Mouse (Mus musculus) stomach, embryonic 16.5 days (tissue): ENCODE results near the gene Lrrfip2. TPM values are rescaled to one million over a fixed set of nuclear protein-coding genes. Genes with fewer than 3 reads are reported as not detected.

Experiments
- ATAC-seq: fragments of 200-750 bp; cut with Nextera tagmentation; 2 replicates; pipeline ENCODE4 v1.8.0; 2017; ENCODE audit warnings: moderate number of reproducible peaks, moderate TSS enrichment; ENCODE audit not compliant: insufficient read depth, low FRiP score
- H3K27ac ChIP-seq: fragments of 300-500 bp; sonication (generic); 2 replicates; pipeline ENCODE4 v1.5.1; 2014; ENCODE audit warnings: low read length
- H3K27me3 ChIP-seq: fragments of 300-500 bp; sonication (generic); 2 replicates; pipeline ENCODE4 v1.6.1; 2014; ENCODE audit warnings: low read length, control low read depth, mixed read lengths; ENCODE audit not compliant: control insufficient read depth, insufficient read depth
- H3K36me3 ChIP-seq: fragments of 300-500 bp; sonication (generic); 2 replicates; pipeline ENCODE4 v1.6.1; 2014; ENCODE audit warnings: low read length; ENCODE audit not compliant: control insufficient read depth, insufficient read depth
- H3K4me1 ChIP-seq: fragments of 300-500 bp; sonication (generic); 2 replicates; pipeline ENCODE4 v1.6.1; 2014; ENCODE audit warnings: low read length, control low read depth, mixed read lengths; ENCODE audit not compliant: control insufficient read depth, insufficient read depth
- H3K4me2 ChIP-seq: fragments of 300-500 bp; sonication (generic); 2 replicates; pipeline ENCODE4 v1.6.1; 2014; ENCODE audit warnings: low read depth, low read length, mixed read lengths
- H3K4me3 ChIP-seq: fragments of 300-500 bp; sonication (generic); replicated peaks from 2 replicates; pipeline ENCODE4 v1.5.1; 2014; ENCODE audit warnings: mild to moderate bottlenecking, low read length
- H3K9ac ChIP-seq: fragments of 300-500 bp; sonication (generic); 2 replicates; pipeline ENCODE4 v1.6.1; 2014; ENCODE audit warnings: low read length
- H3K9me3 ChIP-seq: fragments of 300-500 bp; sonication (generic); replicated peaks from 2 replicates; pipeline ENCODE4 v1.6.1; 2016; ENCODE audit warnings: low read length, control low read depth; ENCODE audit not compliant: control insufficient read depth
- WGBS: fragments of 180-500 bp; shearing (Covaris S2); extraction: QIAGEN DNeasy Blood & Tissue Kit; methylation state at CpG from one replicate; pipeline ENCODE4 v1.1.7; 2014; 5-methylcytosine and 5-hydroxymethylcytosine counted together
- polyA plus RNA-seq: library from polyadenylated mRNA; unstranded; fragments of >200 nt; fragmentation: Nextera tagmentation; extraction: Ambion mirVana; gene quantifications from 2 replicates; pipeline ENCODE4 v1.2.1, GENCODE M21; 2015

The Lrrfip2 gene
- polyA plus RNA-seq, 1 experiment from 2014 or later, result 34.9 TPM

- WGBS, result 80% methylated on average over 14 of the region's 14 CpGs
- no peak for ATAC-seq
- no peaks in the 10 kb centered on the region for H3K9me3 ChIP-seq
Observed at GRCm38 (mm10) chr9:111161213-111161612, 43.8 kb downstream of the Lrrfip2 start.

GRCm38 (mm10) chr9:111166612-111167011 lies 49.2 kb downstream of the Lrrfip2 start:
- no peak overlapping the region for H3K27ac ChIP-seq
- no peak for ATAC-seq
- H3K9ac ChIP-seq, result no peak overlapping the region
- no peaks in the 10 kb centered on the region for H3K9me3 ChIP-seq
- no peak overlapping the region for H3K4me3 ChIP-seq
- WGBS, result 42% methylated on average over 4 of the region's 4 CpGs
- peaks cover 8% of the 10 kb centered on the region; the same call in 1 of the 2 replicates for H3K36me3 ChIP-seq
- H3K27me3 ChIP-seq, result no peaks in the 10 kb centered on the region
- peaks cover 4% of the 10 kb centered on the region; the same call in 1 of the 2 replicates for H3K4me1 ChIP-seq
- H3K4me2 ChIP-seq, result no peak overlapping the region

More at GRCm38 (mm10) chr9:111161213-111161612, 43.8 kb downstream of the Lrrfip2 start:
- Histone ChIP-seq H3K4me2 (no peak overlapping the region), H3K4me1 (peaks cover 3% of the 10 kb centered on the region; the same call in 1 of the 2 replicates), H3K36me3 (peaks cover 8% of the 10 kb centered on the region; the same call in 1 of the 2 replicates), H3K27ac (no peak overlapping the region), H3K27me3 (no peaks in the 10 kb centered on the region), H3K9ac (no peak overlapping the region), H3K4me3 (no peak overlapping the region)

GRCm38 (mm10) chr9:111170430-111170829 lies 53.0 kb downstream of the Lrrfip2 start:
- no peak for ATAC-seq
- 30% methylated on average over 3 of the region's 3 CpGs for WGBS

GRCm38 (mm10) chr9:111174071-111174470 lies 56.7 kb downstream of the Lrrfip2 start:
- no peaks in the 10 kb centered on the region for H3K9me3 ChIP-seq
- H3K4me3 ChIP-seq, result no peak overlapping the region
- H3K27me3 ChIP-seq, result no peaks in the 10 kb centered on the region
- ATAC-seq, result no peak
- no peaks in the 10 kb centered on the region for H3K4me1 ChIP-seq
- no peaks in the 10 kb centered on the region for H3K36me3 ChIP-seq
- no peak overlapping the region for H3K27ac ChIP-seq
- H3K4me2 ChIP-seq, result no peak overlapping the region
- H3K9ac ChIP-seq, result no peak overlapping the region
- 35% methylated on average over 5 of the region's 5 CpGs for WGBS

More at GRCm38 (mm10) chr9:111170430-111170829, 53.0 kb downstream of the Lrrfip2 start:
- Histone ChIP-seq H3K36me3 (no peaks in the 10 kb centered on the region), H3K27me3 (no peaks in the 10 kb centered on the region), H3K4me1 (peaks cover 4% of the 10 kb centered on the region; the same call in 1 of the 2 replicates), H3K9ac (no peak overlapping the region), H3K9me3 (no peaks in the 10 kb centered on the region), H3K27ac (no peak overlapping the region), H3K4me2 (no peak overlapping the region), H3K4me3 (no peak overlapping the region)

- H3K4me3 ChIP-seq, result no peak overlapping the region
- H3K4me2 ChIP-seq, result no peak overlapping the region
- no peaks in the 10 kb centered on the region for H3K27me3 ChIP-seq
- no peaks in the 10 kb centered on the region for H3K4me1 ChIP-seq
- no peaks in the 10 kb centered on the region for H3K9me3 ChIP-seq
- no peak for ATAC-seq
- H3K36me3 ChIP-seq, result no peaks in the 10 kb centered on the region
- 83% methylated on average over 5 of the region's 5 CpGs for WGBS
- no peak overlapping the region for H3K9ac ChIP-seq
- no peak overlapping the region for H3K27ac ChIP-seq
Observed at GRCm38 (mm10) chr9:111178971-111179370, 61.6 kb downstream of the Lrrfip2 start.

- H3K27me3 ChIP-seq, result no peaks in the 10 kb centered on the region
- no peak overlapping the region for H3K9ac ChIP-seq
- no peaks in the 10 kb centered on the region for H3K4me1 ChIP-seq
- ATAC-seq, result no peak
- no peak overlapping the region for H3K27ac ChIP-seq
- no peaks in the 10 kb centered on the region for H3K9me3 ChIP-seq
- no peaks in the 10 kb centered on the region for H3K36me3 ChIP-seq
- 53% methylated on average over 3 of the region's 3 CpGs for WGBS
- H3K4me3 ChIP-seq, result no peak overlapping the region
- H3K4me2 ChIP-seq, result no peak overlapping the region
Observed at GRCm38 (mm10) chr9:111182176-111182575, 64.8 kb downstream of the Lrrfip2 start.

- WGBS, result 58% methylated on average over 4 of the region's 4 CpGs
- H3K27me3 ChIP-seq, result no peaks in the 10 kb centered on the region
- H3K27ac ChIP-seq, result no peak overlapping the region
Observed at GRCm38 (mm10) chr9:111184929-111185328, 67.5 kb downstream of the Lrrfip2 start.

GRCm38 (mm10) chr9:111186861-111187260 lies 69.5 kb downstream of the Lrrfip2 start:
- no peaks in the 10 kb centered on the region for H3K27me3 ChIP-seq
- no peak for ATAC-seq
- H3K9ac ChIP-seq, result no peak overlapping the region
- no peaks in the 10 kb centered on the region; the same call in 1 of the 2 replicates for H3K36me3 ChIP-seq
- H3K4me2 ChIP-seq, result no peak overlapping the region
- H3K4me1 ChIP-seq, result no peaks in the 10 kb centered on the region
- no peak overlapping the region for H3K27ac ChIP-seq
- no peak overlapping the region for H3K4me3 ChIP-seq
- no peaks in the 10 kb centered on the region for H3K9me3 ChIP-seq
- WGBS, result 84% methylated on average over 6 of the region's 6 CpGs

More at GRCm38 (mm10) chr9:111184929-111185328, 67.5 kb downstream of the Lrrfip2 start:
- ATAC-seq, result no peak
- Histone ChIP-seq H3K9ac (no peak overlapping the region), H3K4me1 (no peaks in the 10 kb centered on the region), H3K9me3 (no peaks in the 10 kb centered on the region), H3K4me2 (no peak overlapping the region), H3K36me3 (no peaks in the 10 kb centered on the region; the same call in 1 of the 2 replicates), H3K4me3 (no peak overlapping the region)

GRCm38 (mm10) chr9:111188731-111189130 lies 71.3 kb downstream of the Lrrfip2 start:
- no peak for ATAC-seq
- H3K27me3 ChIP-seq, result no peaks in the 10 kb centered on the region
- 57% methylated on average over 7 of the region's 7 CpGs for WGBS
- H3K4me3 ChIP-seq, result no peak overlapping the region
- no peak overlapping the region for H3K9ac ChIP-seq
- no peak overlapping the region for H3K27ac ChIP-seq
- no peak overlapping the region for H3K4me2 ChIP-seq
- H3K4me1 ChIP-seq, result no peaks in the 10 kb centered on the region
- H3K9me3 ChIP-seq, result no peaks in the 10 kb centered on the region
- H3K36me3 ChIP-seq, result no peaks in the 10 kb centered on the region; the same call in 1 of the 2 replicates
